Mouse (Mus musculus): ENCODE data around the gene Epn3.

DNA sequence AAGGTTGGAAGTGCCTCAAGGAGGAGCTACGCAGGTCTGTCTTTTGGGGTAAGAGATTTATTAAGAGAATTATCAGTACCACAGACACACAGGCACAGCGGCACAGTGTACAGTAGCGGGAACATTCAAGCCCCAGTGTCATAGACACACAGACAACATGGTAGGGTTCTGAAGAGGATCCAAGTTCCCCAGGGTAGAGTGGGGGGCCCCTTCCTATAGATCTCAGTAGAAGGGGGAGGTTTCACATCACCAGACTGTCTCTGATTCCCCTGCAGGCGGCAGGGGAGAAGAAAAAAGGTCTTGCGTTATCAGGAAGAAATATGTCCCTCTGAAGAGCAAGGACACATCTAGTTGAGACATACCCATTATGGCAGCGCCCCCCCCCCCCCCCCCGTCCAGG, 40.0 kb upstream of the Epn3 start:
- TF ChIP-seq POLR2A (IDR thresholded peaks at IDR 0.05; ENCODE audit: insufficient read length, low read depth): no peak
- TF ChIP-seq SRF (IDR thresholded peaks at IDR 0.05; ENCODE audit: control insufficient read depth, insufficient read length, low read depth): no peak
- no peak for TF ChIP-seq TCF3 (IDR thresholded peaks at IDR 0.05; ENCODE audit: insufficient read length, low read depth)

Measured in myocyte (in vitro differentiated cells).